Mouse (Mus musculus): Measurements from ENCODE around the gene Hmx2.

Gene Hmx2

DNA sequence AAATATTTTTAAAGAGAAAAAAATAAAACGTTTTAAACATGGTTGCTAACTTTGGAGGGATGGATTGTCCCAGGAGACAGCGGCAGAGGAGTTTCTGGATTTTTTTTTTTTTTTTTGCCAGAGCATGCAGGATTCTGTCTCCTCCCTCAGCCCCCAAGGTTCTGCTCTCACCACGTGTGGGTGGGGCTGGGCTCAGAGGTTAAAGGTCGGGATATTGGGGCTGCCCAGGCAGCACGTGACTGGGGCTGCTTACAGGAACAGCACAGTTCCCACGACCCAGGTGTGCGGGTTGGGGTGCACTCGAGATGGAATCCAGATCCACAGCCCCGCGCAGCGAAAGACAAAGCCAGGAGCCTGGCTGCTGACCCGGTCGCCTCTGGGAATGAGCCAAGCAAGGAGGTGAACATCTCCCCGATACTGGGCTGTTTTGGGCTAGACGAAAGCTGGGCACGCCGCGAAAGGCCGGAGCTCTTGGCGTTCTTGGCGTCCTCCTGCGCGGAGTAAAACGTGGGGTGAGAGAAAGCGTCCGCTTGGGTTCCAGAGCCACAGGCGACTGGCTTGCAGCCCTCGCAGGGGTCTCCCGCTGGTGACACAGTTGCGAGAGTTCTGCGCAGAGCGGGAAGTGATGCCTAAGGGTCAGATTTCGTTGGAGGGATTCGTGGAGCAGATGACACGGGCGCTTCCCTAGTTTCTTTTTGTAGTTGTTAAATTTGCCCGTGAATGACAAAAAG is 8.1 kb downstream of the Hmx2 start:
- peak; percentile 44 for DNase-seq (ENCODE audit: low read depth)

DNA sequence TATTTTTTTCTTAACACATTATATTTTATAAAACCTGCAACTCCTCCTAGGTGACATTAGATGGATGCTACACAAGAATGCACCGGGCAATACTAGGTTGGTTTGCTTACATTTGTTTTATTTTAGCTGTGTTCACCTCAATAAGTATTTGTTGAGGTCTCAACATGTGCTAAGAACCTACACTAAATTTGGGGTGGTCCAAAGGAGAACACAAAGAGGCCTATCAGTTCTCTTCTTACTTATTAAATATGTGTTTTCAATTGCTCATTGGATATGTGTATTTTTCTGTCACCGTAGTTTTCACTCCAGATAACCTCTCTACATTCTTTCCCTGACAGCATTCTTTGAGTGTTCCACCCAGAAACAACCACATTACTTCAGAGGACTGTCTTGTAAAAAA is 9.2 kb downstream of the Hmx2 start:
- no peak for DNase-seq (ENCODE audit: low read depth)

DNA sequence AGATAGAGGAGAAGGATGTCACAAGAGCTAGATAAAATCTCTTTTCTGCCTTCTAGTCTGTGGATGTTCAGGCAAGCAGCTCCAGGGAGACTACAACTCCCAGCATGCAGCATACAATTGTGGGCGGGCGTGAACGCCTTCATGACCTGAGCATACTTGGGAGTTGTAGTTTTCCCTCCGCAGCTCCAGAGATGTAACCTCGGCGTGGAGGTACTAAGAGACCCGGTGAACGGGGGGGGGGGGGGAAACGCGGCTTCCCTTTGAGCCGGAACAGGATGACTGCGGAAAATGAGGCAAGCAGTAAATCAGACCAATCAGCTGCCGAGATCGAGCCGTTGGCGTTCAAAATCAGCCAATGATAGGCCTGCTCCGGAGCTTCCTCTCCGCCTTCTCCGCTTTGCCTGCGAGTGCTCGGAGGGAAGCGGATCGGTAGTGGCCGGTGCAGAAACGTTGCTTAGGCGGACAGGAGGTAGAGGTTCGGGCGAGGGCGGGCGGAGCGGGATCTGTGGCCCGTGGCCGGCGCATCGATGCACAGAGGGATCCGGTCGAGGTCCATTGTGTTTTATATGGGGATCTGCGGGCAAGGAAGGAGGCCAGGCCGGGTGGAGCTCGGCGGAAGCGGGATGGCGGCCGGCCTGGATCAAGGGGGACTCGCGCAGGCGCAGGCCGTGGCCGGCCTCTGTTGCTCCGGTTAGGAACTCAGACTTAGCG is 11.6 kb downstream of the Hmx2 start, which contains the start of gene Bub3:
Gene Bub3 (plus strand): TSS at position 237 of the 711 bp plus-strand sequence.
- peak; percentile 93 for DNase-seq (ENCODE audit: low read depth)

DNA sequence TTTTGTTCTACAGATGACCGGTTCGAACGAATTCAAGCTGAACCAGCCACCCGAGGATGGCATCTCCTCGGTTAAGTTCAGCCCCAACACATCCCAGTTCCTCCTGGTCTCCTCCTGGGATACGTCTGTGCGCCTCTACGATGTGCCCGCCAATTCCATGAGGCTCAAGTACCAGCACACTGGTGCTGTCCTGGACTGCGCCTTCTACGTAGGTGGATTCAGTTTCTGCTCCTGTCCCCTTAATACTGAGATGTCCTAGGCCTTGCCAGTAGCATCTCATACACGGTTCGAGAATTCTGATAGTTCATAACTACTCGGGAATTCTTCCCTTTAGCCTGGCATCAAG is 12.1 kb downstream of the Hmx2 start:
- DNase-seq (ENCODE audit: low read depth), result no peak

DNA sequence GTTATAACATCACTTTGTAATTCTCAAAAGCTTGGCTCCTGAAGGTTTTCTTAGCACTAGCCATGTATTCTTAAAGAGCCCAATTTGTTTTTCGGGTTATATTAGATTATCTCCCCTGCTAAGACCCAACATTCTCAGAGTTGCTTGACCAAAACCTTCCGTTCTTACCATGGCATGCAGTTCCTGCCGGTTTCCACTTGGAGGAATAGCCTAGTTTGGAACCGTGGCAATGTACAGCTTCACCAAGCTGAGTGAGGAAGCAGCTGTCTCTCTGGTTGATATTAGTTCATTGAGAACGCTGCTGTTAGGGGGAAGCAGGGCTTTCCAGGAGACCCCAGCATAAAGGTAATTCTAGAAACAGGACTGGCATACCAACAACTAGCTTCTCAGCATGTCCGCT is 26.7 kb downstream of the Hmx2 start:
- DNase-seq (ENCODE audit: low read depth), result no peak

DNA sequence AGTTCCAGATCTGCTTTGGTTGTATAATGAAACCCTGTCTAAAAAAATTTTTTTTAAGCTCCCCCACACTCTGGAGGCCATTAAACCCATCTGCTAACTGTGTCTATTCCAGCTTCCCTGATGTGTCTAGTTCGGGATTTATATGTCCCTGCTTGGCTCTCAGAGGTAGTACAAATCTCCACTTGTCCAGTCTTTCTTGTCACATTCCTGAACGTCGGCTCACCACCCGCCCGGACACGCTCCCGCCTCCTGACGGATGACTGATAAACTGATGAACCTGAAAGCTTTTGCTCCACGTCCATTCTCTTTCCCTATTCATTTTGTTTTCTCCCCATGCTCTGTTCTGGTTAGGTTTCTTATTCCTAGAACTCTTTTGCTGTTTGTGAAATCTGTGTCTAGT is 33.6 kb downstream of the Hmx2 start:
- no peak for DNase-seq (ENCODE audit: low read depth)

DNA sequence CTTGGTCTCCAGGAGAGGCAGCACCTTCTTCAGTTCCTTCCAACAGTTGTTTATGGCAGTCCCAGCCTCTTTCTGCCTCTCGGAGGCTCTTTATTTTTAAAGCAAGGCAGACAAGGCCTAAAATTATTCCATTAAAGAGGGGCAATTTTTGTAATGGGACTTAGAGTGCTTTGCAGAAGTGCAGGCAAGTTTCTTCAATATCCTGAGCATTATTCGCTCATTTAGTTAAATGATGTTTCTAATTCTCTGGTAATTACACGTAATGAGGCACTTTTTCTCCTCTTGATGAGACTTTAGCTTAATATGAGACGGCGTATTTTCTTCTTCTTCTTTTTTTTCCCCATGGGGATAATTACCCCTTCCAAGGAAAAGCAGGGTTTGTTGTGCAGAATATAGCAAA is 37.0 kb downstream of the Hmx2 start:
- no peak for DNase-seq (ENCODE audit: low read depth)

DNA sequence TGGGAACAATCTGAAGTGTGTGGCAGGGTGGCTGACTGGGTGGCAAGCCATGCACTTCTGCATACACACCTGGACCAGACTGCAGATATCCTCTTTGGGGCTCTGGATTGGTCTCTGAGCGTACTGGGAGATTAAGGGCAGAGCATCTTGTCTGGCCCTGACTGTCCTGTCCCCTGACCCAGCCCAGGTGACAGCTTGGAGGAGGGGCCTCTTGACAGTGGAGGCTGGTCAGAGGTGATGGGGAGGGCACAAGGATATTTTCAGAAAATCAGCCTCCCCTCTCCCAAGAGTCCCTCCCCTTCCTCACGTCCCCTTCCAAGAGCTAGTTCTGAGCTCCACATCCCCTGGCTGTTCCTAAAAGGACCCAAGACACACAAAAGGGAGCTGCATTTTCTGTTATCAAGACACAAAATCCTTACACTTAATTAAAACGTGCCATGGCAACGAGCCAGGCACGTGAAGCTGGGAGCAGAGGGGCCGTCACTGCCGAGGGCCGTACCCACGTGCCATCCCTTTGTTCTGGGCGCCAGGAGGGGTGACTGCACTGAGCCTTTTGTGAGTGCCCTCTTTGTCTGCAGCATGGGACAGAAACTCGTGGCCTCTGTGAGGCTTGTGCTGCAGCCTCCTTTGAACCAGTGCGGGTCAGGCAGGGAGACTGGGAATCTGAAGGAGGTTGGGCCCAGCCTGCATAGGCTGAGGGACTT is 49.4 kb downstream of the Hmx2 start:
- DNase-seq (ENCODE audit: low read depth), result no peak

DNA sequence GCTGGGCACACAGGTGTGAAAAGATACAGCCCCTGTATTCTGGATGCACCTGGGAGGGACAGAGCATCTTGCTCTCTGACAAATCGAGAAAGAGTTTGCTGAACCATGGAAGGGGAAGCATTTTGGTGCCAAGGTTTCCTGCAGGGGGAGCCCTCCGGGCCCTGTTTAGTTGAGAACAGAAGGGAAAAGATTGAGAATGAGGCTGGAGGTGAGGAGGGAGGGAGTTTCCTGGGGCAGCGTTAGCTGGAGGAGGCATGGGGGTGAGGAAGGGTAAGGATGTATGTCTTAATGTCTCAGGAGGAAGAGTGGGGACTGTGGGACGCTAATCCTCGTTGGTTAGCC is 49.9 kb downstream of the Hmx2 start:
- DNase-seq (ENCODE audit: low read depth), result no peak

DNA sequence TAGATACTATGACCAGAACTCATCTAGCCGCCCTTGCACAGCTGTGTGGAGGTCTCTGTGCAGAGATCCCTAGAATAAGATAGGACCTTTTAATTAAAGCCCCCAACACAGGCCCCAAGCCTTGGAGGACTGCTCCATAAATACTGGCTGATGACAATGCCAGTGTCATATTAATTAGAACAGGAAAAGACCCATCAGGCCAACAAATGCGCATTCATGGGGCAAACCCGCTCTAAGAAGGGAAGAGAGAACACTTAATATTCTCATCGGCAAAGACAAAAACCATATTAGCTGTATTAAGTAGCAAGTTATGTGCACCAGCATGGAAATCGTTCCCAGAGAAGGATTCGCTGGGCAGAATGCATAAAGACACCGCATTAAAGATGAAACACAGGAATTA is 53.5 kb downstream of the Hmx2 start:
- no peak for DNase-seq (ENCODE audit: low read depth)

DNA sequence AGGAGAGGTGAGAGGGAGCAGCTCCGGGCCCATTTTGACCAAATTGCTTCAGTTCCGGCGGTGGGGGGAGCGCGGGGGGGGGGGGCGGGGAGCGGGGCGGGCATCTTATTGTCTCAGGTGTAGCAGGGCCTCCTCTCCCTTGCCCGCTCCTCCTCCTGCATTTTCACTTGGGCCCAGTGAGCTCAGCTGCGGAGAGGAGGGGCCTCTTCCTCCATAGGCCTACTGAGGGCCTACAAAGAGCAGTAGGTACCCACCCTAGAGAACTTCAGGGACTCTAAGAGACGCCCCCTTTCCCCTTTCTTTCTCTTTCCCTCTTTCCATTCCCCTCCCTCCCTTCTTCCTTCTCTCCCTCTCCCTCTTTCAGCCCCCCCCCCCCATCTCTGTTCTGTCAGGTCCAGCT is 54.6 kb downstream of the Hmx2 start:
- DNase-seq (ENCODE audit: low read depth), result no peak

DNA sequence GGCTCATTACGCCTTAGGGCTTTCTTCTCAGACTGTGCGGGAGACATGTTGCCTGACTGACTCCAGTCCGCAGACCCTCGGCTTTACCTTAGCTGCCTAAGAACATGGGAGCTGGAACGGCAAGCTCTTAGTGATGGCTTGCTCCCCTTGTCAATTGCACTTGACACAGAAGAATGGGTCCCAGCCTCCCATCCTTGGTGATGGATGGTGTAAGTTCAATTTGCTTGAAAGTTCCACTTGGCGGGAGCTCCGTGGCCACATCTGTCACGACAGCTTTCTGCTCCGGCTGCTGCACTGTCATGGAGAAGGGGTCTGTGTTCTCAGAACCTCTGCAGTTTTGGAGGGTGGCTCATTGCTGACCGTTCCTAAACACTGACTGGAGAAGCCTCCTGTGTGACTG is 56.4 kb downstream of the Hmx2 start:
- no peak for DNase-seq (ENCODE audit: low read depth)

DNA sequence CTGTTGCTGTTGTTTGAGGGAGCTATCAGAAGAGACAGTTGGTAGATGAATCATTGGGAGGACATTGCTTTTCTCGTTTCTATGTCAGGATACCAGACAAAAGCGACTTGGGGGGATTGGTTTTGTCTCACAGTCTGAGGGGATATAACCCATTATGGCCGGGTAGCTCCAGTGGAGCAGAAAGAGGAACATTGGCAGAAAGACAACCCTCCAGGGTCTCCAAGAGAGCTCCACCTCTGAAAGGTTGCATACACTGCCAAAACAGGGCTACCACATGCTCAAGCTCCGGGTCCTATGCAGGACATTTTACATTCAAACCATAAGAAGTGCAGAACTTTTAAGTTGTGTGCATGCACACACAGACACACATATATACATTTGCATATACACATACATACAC is 56.9 kb downstream of the Hmx2 start:
- no peak for DNase-seq (ENCODE audit: low read depth)

All from naive thymus-derived CD4-positive, alpha-beta T cell, adult 2 months (primary cell).